9 mouse cellular contexts compared by ENCODE assay signal in genomic region chr1:91209343-91209742, GRCm38 (mm10). TPM values are rescaled to one million over a fixed set of nuclear protein-coding genes. Genes with fewer than 3 reads are reported as not detected.
DNase-seq lines count a peak whose midpoint lies in the region; ATAC-seq lines count a peak whose summit lies in the region.
"Had no signal": no experiment of that assay in that cellular context is flagged by ENCODE, and none has a peak within 500 bp of the region (broad histone marks: within the 10 kb centered on the region; RNA-seq: fewer than 3 reads in every experiment).

No protein-coding gene starts in this region.

- ATAC-seq in embryonic facial prominence, embryonic 13.5 days (ENCODE audit: insufficient number of reproducible peaks, insufficient read depth, low FRiP score, low TSS enrichment, low read depth): no peak; the same call in 1 of the 2 replicates
- peak; percentile 24; the same call in 1 of the 2 replicates for ATAC-seq in heart, embryonic 12.5 days (ENCODE audit: insufficient number of reproducible peaks, low FRiP score)
- peak; percentile 79 for ATAC-seq in neural tube, embryonic 14.5 days (ENCODE audit: low read depth)

- H3K27ac ChIP-seq in embryonic facial prominence, embryonic 13.5 days: peak overlapping the region; percentile 55
- H3K27ac ChIP-seq in heart, embryonic 12.5 days (ENCODE audit: poor library complexity, severe bottlenecking): peak overlapping the region; percentile 92
- H3K27ac ChIP-seq in neural tube, embryonic 14.5 days (ENCODE audit: low read depth, low read length): peak overlapping the region; percentile 80

- no peaks in the 10 kb centered on the region for H3K9me3 ChIP-seq in embryonic facial prominence, embryonic 13.5 days
- H3K9me3 ChIP-seq in heart, embryonic 12.5 days (replicated peaks): no peaks in the 10 kb centered on the region
- no peaks in the 10 kb centered on the region for H3K9me3 ChIP-seq in neural tube, embryonic 14.5 days (ENCODE audit: control insufficient read depth, low read length)
- H3K9me3 ChIP-seq: G1E had no signal

- no peak overlapping the region for H3K4me2 ChIP-seq in embryonic facial prominence, embryonic 13.5 days
- no peak overlapping the region for H3K4me2 ChIP-seq in heart, embryonic 12.5 days
- no peak overlapping the region for H3K4me2 ChIP-seq in neural tube, embryonic 14.5 days (ENCODE audit: low read depth, low read length)

- no peak overlapping the region for H3K4me3 ChIP-seq in embryonic facial prominence, embryonic 13.5 days
- no peak overlapping the region for H3K4me3 ChIP-seq in heart, embryonic 12.5 days
- no peak overlapping the region for H3K4me3 ChIP-seq in neural tube, embryonic 14.5 days (ENCODE audit: low read depth, low read length)

- no peaks in the 10 kb centered on the region for H3K36me3 ChIP-seq in embryonic facial prominence, embryonic 13.5 days
- no peaks in the 10 kb centered on the region for H3K36me3 ChIP-seq in heart, embryonic 12.5 days
- no peaks in the 10 kb centered on the region for H3K36me3 ChIP-seq in neural tube, embryonic 14.5 days (ENCODE audit: control insufficient read depth, insufficient read depth, low read length)
- H3K36me3 ChIP-seq: G1E had no signal

- 79% methylated on average over 6 of the region's 6 CpGs for WGBS in embryonic facial prominence, embryonic 13.5 days
- WGBS in heart, embryonic 12.5 days: 35% methylated on average over 6 of the region's 6 CpGs
- WGBS in neural tube, embryonic 14.5 days: 68% methylated on average over 6 of the region's 6 CpGs

- no peak overlapping the region for H3K9ac ChIP-seq in embryonic facial prominence, embryonic 13.5 days
- H3K9ac ChIP-seq in heart, embryonic 12.5 days: peak overlapping the region; percentile 44; the same call in 1 of the 2 replicates
- H3K9ac ChIP-seq in neural tube, embryonic 14.5 days (replicated peaks; ENCODE audit: low read depth, low read length): no peak overlapping the region

- peaks cover 24% of the 10 kb centered on the region for H3K4me1 ChIP-seq in embryonic facial prominence, embryonic 13.5 days
- H3K4me1 ChIP-seq in heart, embryonic 12.5 days (replicated peaks): peaks cover 53% of the 10 kb centered on the region
- H3K4me1 ChIP-seq in neural tube, embryonic 14.5 days (ENCODE audit: control insufficient read depth, insufficient read depth, low read length): peaks cover 5% of the 10 kb centered on the region; the same call in 1 of the 2 replicates

- H3K27me3 ChIP-seq in embryonic facial prominence, embryonic 13.5 days: no peaks in the 10 kb centered on the region
- H3K27me3 ChIP-seq in heart, embryonic 12.5 days (replicated peaks): no peaks in the 10 kb centered on the region
- H3K27me3 ChIP-seq in neural tube, embryonic 14.5 days (ENCODE audit: control insufficient read depth, insufficient read depth, low read length): no peaks in the 10 kb centered on the region

- peak; percentile 64 to 74 for DNase-seq in layer of hippocampus, postnatal 10 days (ENCODE audit: low spot score in 2 of 2)
- no peak for DNase-seq in layer of hippocampus, postnatal 25 days (ENCODE audit: extremely low spot score in 1 of 2, low spot score in 1 of 2)
- no peak for DNase-seq in adrenal gland, postnatal 10 days
- no peak for DNase-seq in Muller cell, postnatal 12 days (ENCODE audit: inconsistent ontology term)
- no peak for DNase-seq in adrenal gland, postnatal 14 days

RNA-seq across cellular contexts. Expression of gene Ramp1, which starts 29.7 kb away (rescaled TPM):
- total RNA-seq in layer of hippocampus, postnatal 10 days (2021): 10 to 100 TPM; 37.4 to 43.2 TPM
- total RNA-seq in layer of hippocampus, postnatal 25 days (2021): 10 to 100 TPM; 61.6 to 63.1 TPM
- polyA plus RNA-seq in embryonic facial prominence, embryonic 13.5 days (2015; fragmentation: Nextera tagmentation; extraction: Ambion mirVana): 5.4 and 6.1 TPM in 2 replicates
- 20.2 and 20.9 TPM in 2 replicates for polyA plus RNA-seq in heart, embryonic 12.5 days (2016; fragmentation: Nextera tagmentation; extraction: Ambion mirVana)
- 8.3 and 15.8 TPM in 2 replicates for polyA plus RNA-seq in neural tube, embryonic 14.5 days (2014; fragmentation: Nextera tagmentation; extraction: Ambion mirVana)
- 10 to 100 TPM in 1 of 2 experiments, 1 to 10 TPM in 1; 8.3 to 11.3 TPM for total RNA-seq in adrenal gland, postnatal 10 days (2021)
- total RNA-seq in adrenal gland, postnatal 14 days (2021): 8.0 and 9.5 TPM in 2 replicates

RNA-seq across cellular contexts. Expression of gene Ube2f, which starts 40.8 kb away (rescaled TPM):
- total RNA-seq in layer of hippocampus, postnatal 10 days (2021): 10 to 100 TPM; 49.6 to 55.2 TPM
- 10 to 100 TPM; 47.7 to 54.2 TPM for total RNA-seq in layer of hippocampus, postnatal 25 days (2021)
- 70.5 and 73.8 TPM in 2 replicates for polyA plus RNA-seq in embryonic facial prominence, embryonic 13.5 days (2015; fragmentation: Nextera tagmentation; extraction: Ambion mirVana)
- 65.2 and 66.5 TPM in 2 replicates for polyA plus RNA-seq in heart, embryonic 12.5 days (2016; fragmentation: Nextera tagmentation; extraction: Ambion mirVana)
- polyA plus RNA-seq in neural tube, embryonic 14.5 days (2014; fragmentation: Nextera tagmentation; extraction: Ambion mirVana): 60.2 and 61.9 TPM in 2 replicates
- 10 to 100 TPM; 59.2 to 61.7 TPM for total RNA-seq in adrenal gland, postnatal 10 days (2021)
- total RNA-seq in adrenal gland, postnatal 14 days (2021): 70.5 and 85.1 TPM in 2 replicates

Comparison
In these comparisons a context has a peak if more than half of its experiments do, and no peak if none do; other contexts are left out.
1. DNase-seq: peak in layer of hippocampus, postnatal 10 days (2 of 2); none in layer of hippocampus, postnatal 25 days (0 of 2), adrenal gland, postnatal 10 days (single experiment), Muller cell, postnatal 12 days (single experiment) and adrenal gland, postnatal 14 days (single experiment).
2. Peak in every context shown above with its lines, with median percentiles within 50 percentile points of each other: H3K27ac ChIP-seq.